Mouse (Mus musculus) lung, embryonic 16.5 days (tissue): ENCODE measurements at regions not wholly inside any gene's neighbourhood (a gene's known extent, or its start where the extent isn't known, plus 50 kb on each side); places are given as distances from the start of the nearest gene placed in this dataset.

Experiments used
- ATAC-seq: fragments of 200-750 bp; cut with Nextera tagmentation; 2 replicates; pipeline ENCODE4 v1.8.0; 2017; ENCODE audit warnings: low read depth, mild to moderate bottlenecking, moderate library complexity
- H3K27ac ChIP-seq: fragments of 300-500 bp; sonication (generic); 2 replicates; pipeline ENCODE4 v1.5.1; 2014; ENCODE audit warnings: mild to moderate bottlenecking, control low read depth, low read length
- H3K27me3 ChIP-seq: fragments of 300-500 bp; sonication (generic); 2 replicates; pipeline ENCODE4 v1.6.1; 2014; ENCODE audit warnings: low read depth, low read length, mixed read lengths; ENCODE audit not compliant: control insufficient read depth, insufficient read depth
- H3K36me3 ChIP-seq: fragments of 300-500 bp; sonication (generic); 2 replicates; pipeline ENCODE4 v1.6.1; 2014; ENCODE audit warnings: low read length; ENCODE audit not compliant: control insufficient read depth, insufficient read depth
- H3K4me1 ChIP-seq: fragments of 300-500 bp; sonication (generic); replicated peaks from 2 replicates; pipeline ENCODE4 v1.6.1; 2014; ENCODE audit warnings: low read length, mixed read lengths; ENCODE audit not compliant: control insufficient read depth, insufficient read depth
- H3K4me2 ChIP-seq: fragments of 300-500 bp; sonication (generic); 2 replicates; pipeline ENCODE4 v1.6.1; 2014; ENCODE audit warnings: low read depth, low read length, control low read depth
- H3K4me3 ChIP-seq: fragments of 300-500 bp; sonication (generic); 2 replicates; pipeline ENCODE4 v1.5.1; 2014; ENCODE audit warnings: mild to moderate bottlenecking, low read length, control low read depth
- H3K9ac ChIP-seq: fragments of 300-500 bp; sonication (generic); 2 replicates; pipeline ENCODE4 v1.6.1; 2014; ENCODE audit warnings: low read length, control low read depth
- H3K9me3 ChIP-seq: fragments of 300-500 bp; sonication (generic); 2 replicates; pipeline ENCODE4 v1.6.1; 2016; ENCODE audit warnings: low read length; ENCODE audit not compliant: control insufficient read depth
- WGBS: fragments of 180-500 bp; shearing (Covaris S2); extraction: QIAGEN DNeasy Blood & Tissue Kit; methylation state at CpG from one replicate; pipeline ENCODE4 v1.1.7; 2014; 5-methylcytosine and 5-hydroxymethylcytosine counted together

- no peak overlapping the region for H3K9ac ChIP-seq
- H3K9me3 ChIP-seq: no peaks in the 10 kb centered on the region
- no peak overlapping the region for H3K4me2 ChIP-seq
- peaks cover 2% of the 10 kb centered on the region; the same call in 1 of the 2 replicates for H3K4me1 ChIP-seq
- H3K4me3 ChIP-seq: no peak overlapping the region
- WGBS: 30% methylated on average over 8 of the region's 8 CpGs
- ATAC-seq: no peak
- no peaks in the 10 kb centered on the region for H3K27me3 ChIP-seq
- H3K27ac ChIP-seq: no peak overlapping the region
- no peaks in the 10 kb centered on the region for H3K36me3 ChIP-seq
Observed at GRCm38 (mm10) chr6:51108336-51108956, 324.0 kb upstream of the Nfe2l3 start.

- ATAC-seq: no peak
- Histone ChIP-seq H3K9ac (no peak overlapping the region), H3K4me2 (no peak overlapping the region), H3K4me1 (no peaks in the 10 kb centered on the region), H3K4me3 (no peak overlapping the region), H3K36me3 (no peaks in the 10 kb centered on the region), H3K27me3 (no peaks in the 10 kb centered on the region), H3K27ac (no peak overlapping the region), H3K9me3 (no peaks in the 10 kb centered on the region)
- 88% methylated on average over 3 of the region's 3 CpGs for WGBS
Observed at GRCm38 (mm10) chr6:51110596-51110995, 321.9 kb upstream of the Nfe2l3 start.

GRCm38 (mm10) chr6:51114604-51115333 is 317.7 kb upstream of the Nfe2l3 start:
- H3K27me3 ChIP-seq: no peaks in the 10 kb centered on the region
- H3K9ac ChIP-seq: no peak overlapping the region
- 65% methylated on average over 10 of the region's 10 CpGs for WGBS
- no peaks in the 10 kb centered on the region for H3K9me3 ChIP-seq
- ATAC-seq: no peak
- H3K4me3 ChIP-seq: no peak overlapping the region
- H3K4me1 ChIP-seq: peaks cover 3% of the 10 kb centered on the region; the same call in 1 of the 2 replicates
- H3K36me3 ChIP-seq: no peaks in the 10 kb centered on the region
- H3K27ac ChIP-seq: no peak overlapping the region
- H3K4me2 ChIP-seq: no peak overlapping the region

- peaks cover 9% of the 10 kb centered on the region; the same call in 1 of the 2 replicates for H3K4me1 ChIP-seq
- peak; percentile 36; the same call in 1 of the 2 replicates for ATAC-seq
Observed at GRCm38 (mm10) chr6:51118833-51119535, 313.5 kb upstream of the Nfe2l3 start.

GRCm38 (mm10) chr6:51119691-51120302 is 312.7 kb upstream of the Nfe2l3 start:
- no peak overlapping the region for H3K9ac ChIP-seq
- no peaks in the 10 kb centered on the region for H3K27me3 ChIP-seq
- WGBS: 37% methylated on average over 12 of the region's 12 CpGs
- no peak overlapping the region for H3K4me3 ChIP-seq
- 0 out of 2 replicates have a peak, but pooled peaks have one; percentile 15 for ATAC-seq
- peaks cover 9% of the 10 kb centered on the region; the same call in 1 of the 2 replicates for H3K4me1 ChIP-seq
- no peaks in the 10 kb centered on the region for H3K9me3 ChIP-seq
- no peak overlapping the region for H3K4me2 ChIP-seq
- H3K36me3 ChIP-seq: no peaks in the 10 kb centered on the region
- peak overlapping the region; percentile 60; the same call in 1 of the 2 replicates for H3K27ac ChIP-seq

More at GRCm38 (mm10) chr6:51118833-51119535, 313.5 kb upstream of the Nfe2l3 start:
- no peaks in the 10 kb centered on the region for H3K27me3 ChIP-seq
- H3K36me3 ChIP-seq: no peaks in the 10 kb centered on the region
- no peak overlapping the region for H3K27ac ChIP-seq
- WGBS: 53% methylated on average over 9 of the region's 9 CpGs
- H3K4me3 ChIP-seq: no peak overlapping the region
- no peak overlapping the region for H3K4me2 ChIP-seq
- H3K9me3 ChIP-seq: no peaks in the 10 kb centered on the region
- no peak overlapping the region for H3K9ac ChIP-seq

DNA sequence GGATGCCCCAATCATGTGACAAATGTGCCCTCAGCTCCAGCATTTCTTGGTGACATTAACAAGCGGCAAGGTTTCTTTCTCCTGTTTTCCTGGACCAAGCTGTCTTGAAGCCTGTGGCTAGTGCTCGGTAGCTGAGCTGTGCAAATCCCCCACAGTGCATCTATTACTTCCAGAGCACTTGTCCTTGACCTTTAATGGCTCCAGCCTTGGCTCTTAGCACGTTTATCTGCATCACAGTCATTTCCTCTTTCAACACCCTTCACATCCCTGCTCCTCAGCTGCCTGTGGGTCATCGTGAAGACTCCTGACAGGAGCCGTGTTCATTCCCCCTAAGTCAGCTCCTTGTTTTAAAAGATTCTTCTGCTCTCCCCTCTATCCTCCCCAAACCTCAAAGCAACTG is 309.5 kb upstream of the Nfe2l3 start:
- Histone ChIP-seq H3K4me2 (no peak overlapping the region), H3K9me3 (no peaks in the 10 kb centered on the region), H3K9ac (no peak overlapping the region), H3K36me3 (no peaks in the 10 kb centered on the region), H3K27ac (no peak overlapping the region), H3K4me3 (no peak overlapping the region), H3K27me3 (no peaks in the 10 kb centered on the region), H3K4me1 (peaks cover 9% of the 10 kb centered on the region; the same call in 1 of the 2 replicates)
- 21% methylated on average over 5 of the region's 5 CpGs for WGBS
- no peak for ATAC-seq

- H3K9ac ChIP-seq: no peak overlapping the region
- H3K9me3 ChIP-seq: no peaks in the 10 kb centered on the region
- 79% methylated on average over 6 of the region's 6 CpGs for WGBS
- H3K27ac ChIP-seq: no peak overlapping the region
- H3K36me3 ChIP-seq: no peaks in the 10 kb centered on the region
- H3K27me3 ChIP-seq: no peaks in the 10 kb centered on the region
- H3K4me2 ChIP-seq: no peak overlapping the region
- no peak overlapping the region for H3K4me3 ChIP-seq
- ATAC-seq: no peak
- H3K4me1 ChIP-seq: 0 out of 2 replicates have a peak, but pooled peaks cover 5% of the 10 kb centered on the region
Observed at GRCm38 (mm10) chr6:51127851-51128250, 304.6 kb upstream of the Nfe2l3 start.

DNA sequence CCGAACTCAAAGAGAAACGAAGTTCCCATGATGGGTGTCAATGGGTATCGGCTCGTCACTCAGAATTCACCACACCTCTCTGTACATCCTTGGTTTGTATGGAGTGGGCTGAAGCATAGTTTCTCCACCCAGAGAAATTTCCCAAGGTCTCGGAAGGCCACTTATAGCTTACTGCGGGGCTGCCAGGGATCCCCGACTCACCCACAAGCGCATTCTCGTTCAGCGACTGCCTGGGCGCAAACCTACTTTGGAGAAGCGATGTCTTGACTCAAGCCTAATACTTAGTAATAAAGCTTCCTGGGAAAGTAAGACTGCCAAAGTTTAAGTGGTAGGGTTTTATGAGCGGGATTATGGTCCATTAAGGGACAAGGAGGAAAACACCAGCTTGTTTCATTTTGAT is 303.4 kb upstream of the Nfe2l3 start:
- 92% methylated on average over 13 of the region's 13 CpGs for WGBS
- Histone ChIP-seq H3K9ac (no peak overlapping the region), H3K27ac (no peak overlapping the region), H3K4me3 (no peak overlapping the region; the same call in 1 of the 2 replicates), H3K36me3 (no peaks in the 10 kb centered on the region), H3K27me3 (no peaks in the 10 kb centered on the region), H3K4me2 (peak overlapping the region; percentile 47), H3K4me1 (0 out of 2 replicates have a peak, but pooled peaks cover 2% of the 10 kb centered on the region), H3K9me3 (no peaks in the 10 kb centered on the region)
- ATAC-seq: no peak
